Mouse (Mus musculus): ENCODE measurements around the gene Zfp324. TPM values are rescaled to one million over a fixed set of nuclear protein-coding genes. Genes with fewer than 3 reads are reported as not detected.

Gene Zfp324
- polyA plus RNA-seq, 1 experiment, result 4.6 TPM

- no peak for TF ChIP-seq CEBPB (IDR thresholded peaks at IDR 0.05; ENCODE audit: low read depth)
- TF ChIP-seq CTCF (IDR thresholded peaks at IDR 0.05; ENCODE audit: control insufficient read depth, insufficient read depth, insufficient read length), result no peak
- TF ChIP-seq USF1 (IDR thresholded peaks at IDR 0.05; ENCODE audit: low read depth), result no peak
- no peak for TF ChIP-seq FOSL1 (IDR thresholded peaks at IDR 0.05; ENCODE audit: insufficient read depth, low read length, poor library complexity, severe bottlenecking)
- no peak for TF ChIP-seq MAX (IDR thresholded peaks at IDR 0.05)
- TF ChIP-seq MYOG (IDR thresholded peaks at IDR 0.05; ENCODE audit: control insufficient read depth, extremely low read depth, insufficient read length), result no peak
- no peak for TF ChIP-seq MYOD1 (IDR thresholded peaks at IDR 0.05; ENCODE audit: control insufficient read depth, insufficient read length, low read depth)
- H3K79me3 ChIP-seq (ENCODE audit: low read depth), result no peaks in the 10 kb centered on the region
- H3K27me3 ChIP-seq (ENCODE audit: control insufficient read depth, insufficient read depth, insufficient read length), result no peaks in the 10 kb centered on the region
- no peak overlapping the region for H3ac ChIP-seq (ENCODE audit: control insufficient read depth, insufficient read length, low read depth)
- no peaks in the 10 kb centered on the region for H3K36me3 ChIP-seq (ENCODE audit: control insufficient read depth, insufficient read depth)
- no peaks in the 10 kb centered on the region for H3K79me2 ChIP-seq (ENCODE audit: control insufficient read depth, insufficient read depth)
- no peak overlapping the region for H3K4me3 ChIP-seq (ENCODE audit: insufficient read depth, poor library complexity, severe bottlenecking)
Observed at GRCm38 (mm10) chr7:12992222-12992621, 26.6 kb downstream of the Zfp324 start.

- no peak for TF ChIP-seq MYOG (IDR thresholded peaks at IDR 0.05; ENCODE audit: control insufficient read depth, extremely low read depth, insufficient read length)
- no peak for TF ChIP-seq CEBPB (IDR thresholded peaks at IDR 0.05; ENCODE audit: low read depth)
- no peak for TF ChIP-seq FOSL1 (IDR thresholded peaks at IDR 0.05; ENCODE audit: insufficient read depth, low read length, poor library complexity, severe bottlenecking)
- TF ChIP-seq USF1 (IDR thresholded peaks at IDR 0.05; ENCODE audit: low read depth), result no peak
- TF ChIP-seq CTCF (IDR thresholded peaks at IDR 0.05; ENCODE audit: control insufficient read depth, insufficient read depth, insufficient read length), result no peak
- H3K4me3 ChIP-seq (ENCODE audit: insufficient read depth, poor library complexity, severe bottlenecking), result no peak overlapping the region
- no peaks in the 10 kb centered on the region for H3K27me3 ChIP-seq (ENCODE audit: control insufficient read depth, insufficient read depth, insufficient read length)
- no peaks in the 10 kb centered on the region for H3K36me3 ChIP-seq (ENCODE audit: control insufficient read depth, insufficient read depth)
- H3K79me3 ChIP-seq (ENCODE audit: low read depth), result no peaks in the 10 kb centered on the region
- H3K79me2 ChIP-seq (ENCODE audit: control insufficient read depth, insufficient read depth), result no peaks in the 10 kb centered on the region
- no peak overlapping the region for H3ac ChIP-seq (ENCODE audit: control insufficient read depth, insufficient read length, low read depth)
Observed at GRCm38 (mm10) chr7:12993148-12993547, 27.5 kb downstream of the Zfp324 start.

GRCm38 (mm10) chr7:12995862-12996261, 30.2 kb downstream of the Zfp324 start:
- Histone ChIP-seq H3K36me3 (ENCODE audit: control insufficient read depth, insufficient read depth) (no peaks in the 10 kb centered on the region), H3K27me3 (ENCODE audit: control insufficient read depth, insufficient read depth, insufficient read length) (no peaks in the 10 kb centered on the region), H3K79me3 (ENCODE audit: low read depth) (no peaks in the 10 kb centered on the region), H3K4me3 (ENCODE audit: insufficient read depth, poor library complexity, severe bottlenecking) (no peak overlapping the region), H3K79me2 (ENCODE audit: control insufficient read depth, insufficient read depth) (no peaks in the 10 kb centered on the region), H3ac (ENCODE audit: control insufficient read depth, insufficient read length, low read depth) (no peak overlapping the region)
- no peak for TF ChIP-seq MAX (IDR thresholded peaks at IDR 0.05)
- no peak for TF ChIP-seq FOSL1 (IDR thresholded peaks at IDR 0.05; ENCODE audit: insufficient read depth, low read length, poor library complexity, severe bottlenecking)
- no peak for TF ChIP-seq MYOG (IDR thresholded peaks at IDR 0.05; ENCODE audit: control insufficient read depth, extremely low read depth, insufficient read length)
- TF ChIP-seq CEBPB (IDR thresholded peaks at IDR 0.05; ENCODE audit: low read depth), result no peak
- no peak for TF ChIP-seq USF1 (IDR thresholded peaks at IDR 0.05; ENCODE audit: low read depth)
- TF ChIP-seq MYOD1 (IDR thresholded peaks at IDR 0.05; ENCODE audit: control insufficient read depth, insufficient read length, low read depth), result no peak
- TF ChIP-seq CTCF (IDR thresholded peaks at IDR 0.05; ENCODE audit: control insufficient read depth, insufficient read depth, insufficient read length), result no peak

GRCm38 (mm10) chr7:12997230-12997629, 31.6 kb downstream of the Zfp324 start:
- no peak overlapping the region for H3ac ChIP-seq (ENCODE audit: control insufficient read depth, insufficient read length, low read depth)
- no peak overlapping the region for H3K4me3 ChIP-seq (ENCODE audit: insufficient read depth, poor library complexity, severe bottlenecking)
- H3K79me3 ChIP-seq (ENCODE audit: low read depth), result no peaks in the 10 kb centered on the region
- TF ChIP-seq CTCF (IDR thresholded peaks at IDR 0.05; ENCODE audit: control insufficient read depth, insufficient read depth, insufficient read length) (no peak), MYOD1 (IDR thresholded peaks at IDR 0.05; ENCODE audit: control insufficient read depth, insufficient read length, low read depth) (no peak), USF1 (IDR thresholded peaks at IDR 0.05; ENCODE audit: low read depth) (no peak), CEBPB (IDR thresholded peaks at IDR 0.05; ENCODE audit: low read depth) (no peak), MYOG (IDR thresholded peaks at IDR 0.05; ENCODE audit: control insufficient read depth, extremely low read depth, insufficient read length) (no peak), FOSL1 (IDR thresholded peaks at IDR 0.05; ENCODE audit: insufficient read depth, low read length, poor library complexity, severe bottlenecking) (no peak), MAX (IDR thresholded peaks at IDR 0.05) (no peak)
- H3K79me2 ChIP-seq (ENCODE audit: control insufficient read depth, insufficient read depth), result no peaks in the 10 kb centered on the region
- H3K27me3 ChIP-seq (ENCODE audit: control insufficient read depth, insufficient read depth, insufficient read length), result no peaks in the 10 kb centered on the region
- no peaks in the 10 kb centered on the region for H3K36me3 ChIP-seq (ENCODE audit: control insufficient read depth, insufficient read depth)

- Histone ChIP-seq H3K79me3 (ENCODE audit: low read depth) (no peaks in the 10 kb centered on the region), H3ac (ENCODE audit: control insufficient read depth, insufficient read length, low read depth) (no peak within 1 kb of the TSS), H3K36me3 (ENCODE audit: control insufficient read depth, insufficient read depth) (no peaks in the 10 kb centered on the region), H3K79me2 (ENCODE audit: control insufficient read depth, insufficient read depth) (no peaks in the 10 kb centered on the region), H3K4me3 (ENCODE audit: insufficient read depth, poor library complexity, severe bottlenecking) (no peak within 1 kb of the TSS), H3K27me3 (ENCODE audit: control insufficient read depth, insufficient read depth, insufficient read length) (no peaks in the 10 kb centered on the region)
- no peak for TF ChIP-seq CEBPB (IDR thresholded peaks at IDR 0.05; ENCODE audit: low read depth)
- no peak for TF ChIP-seq MYOG (IDR thresholded peaks at IDR 0.05; ENCODE audit: control insufficient read depth, extremely low read depth, insufficient read length)
- no peak for TF ChIP-seq FOSL1 (IDR thresholded peaks at IDR 0.05; ENCODE audit: insufficient read depth, low read length, poor library complexity, severe bottlenecking)
- TF ChIP-seq USF1 (IDR thresholded peaks at IDR 0.05; ENCODE audit: low read depth), result no peak
- no peak for TF ChIP-seq CTCF (IDR thresholded peaks at IDR 0.05; ENCODE audit: control insufficient read depth, insufficient read depth, insufficient read length)
- no peak for TF ChIP-seq MAX (IDR thresholded peaks at IDR 0.05)
- no peak for TF ChIP-seq MYOD1 (IDR thresholded peaks at IDR 0.05; ENCODE audit: control insufficient read depth, insufficient read length, low read depth)
Observed at GRCm38 (mm10) chr7:12998053-12998452, 32.4 kb downstream of the Zfp324 start, which contains the start of gene Slc27a5. Gene Slc27a5, minus strand, starts transcription at chr7:12998192.

GRCm38 (mm10) chr7:12998851-12999250, 33.2 kb downstream of the Zfp324 start, which contains the start of gene Trim28:
Gene Trim28, plus strand, starts transcription at chr7:12999114.
- TF ChIP-seq USF1 (IDR thresholded peaks at IDR 0.05; ENCODE audit: low read depth) (no peak), CTCF (IDR thresholded peaks at IDR 0.05; ENCODE audit: control insufficient read depth, insufficient read depth, insufficient read length) (no peak), FOSL1 (IDR thresholded peaks at IDR 0.05; ENCODE audit: insufficient read depth, low read length, poor library complexity, severe bottlenecking) (no peak), MYOD1 (IDR thresholded peaks at IDR 0.05; ENCODE audit: control insufficient read depth, insufficient read length, low read depth) (no peak), MAX (IDR thresholded peaks at IDR 0.05) (no peak), MYOG (IDR thresholded peaks at IDR 0.05; ENCODE audit: control insufficient read depth, extremely low read depth, insufficient read length) (no peak), CEBPB (IDR thresholded peaks at IDR 0.05; ENCODE audit: low read depth) (no peak)
- Histone ChIP-seq H3ac (ENCODE audit: control insufficient read depth, insufficient read length, low read depth) (no peak within 1 kb of the TSS), H3K36me3 (ENCODE audit: control insufficient read depth, insufficient read depth) (no peaks in the 10 kb centered on the region), H3K4me3 (ENCODE audit: insufficient read depth, poor library complexity, severe bottlenecking) (no peak within 1 kb of the TSS), H3K79me3 (ENCODE audit: low read depth) (no peaks in the 10 kb centered on the region), H3K79me2 (ENCODE audit: control insufficient read depth, insufficient read depth) (no peaks in the 10 kb centered on the region), H3K27me3 (ENCODE audit: control insufficient read depth, insufficient read depth, insufficient read length) (no peaks in the 10 kb centered on the region)
